Mouse (Mus musculus) cerebellum, postnatal 36 days (tissue): ENCODE results near the gene Cd55.
"Not testable (repeated sequence)": the region's sequence is repeated elsewhere in the genome, so short reads cannot be mapped to it uniquely, and the experiment has no call there.

Experiments
- DNase-seq, 2 experiments: peaks; one replicate each; pipeline ENCODE4 v3.0.0; 2021 to 2022; ENCODE audit warnings: mixed read lengths in 2 of 2

Gene Cd55

DNA sequence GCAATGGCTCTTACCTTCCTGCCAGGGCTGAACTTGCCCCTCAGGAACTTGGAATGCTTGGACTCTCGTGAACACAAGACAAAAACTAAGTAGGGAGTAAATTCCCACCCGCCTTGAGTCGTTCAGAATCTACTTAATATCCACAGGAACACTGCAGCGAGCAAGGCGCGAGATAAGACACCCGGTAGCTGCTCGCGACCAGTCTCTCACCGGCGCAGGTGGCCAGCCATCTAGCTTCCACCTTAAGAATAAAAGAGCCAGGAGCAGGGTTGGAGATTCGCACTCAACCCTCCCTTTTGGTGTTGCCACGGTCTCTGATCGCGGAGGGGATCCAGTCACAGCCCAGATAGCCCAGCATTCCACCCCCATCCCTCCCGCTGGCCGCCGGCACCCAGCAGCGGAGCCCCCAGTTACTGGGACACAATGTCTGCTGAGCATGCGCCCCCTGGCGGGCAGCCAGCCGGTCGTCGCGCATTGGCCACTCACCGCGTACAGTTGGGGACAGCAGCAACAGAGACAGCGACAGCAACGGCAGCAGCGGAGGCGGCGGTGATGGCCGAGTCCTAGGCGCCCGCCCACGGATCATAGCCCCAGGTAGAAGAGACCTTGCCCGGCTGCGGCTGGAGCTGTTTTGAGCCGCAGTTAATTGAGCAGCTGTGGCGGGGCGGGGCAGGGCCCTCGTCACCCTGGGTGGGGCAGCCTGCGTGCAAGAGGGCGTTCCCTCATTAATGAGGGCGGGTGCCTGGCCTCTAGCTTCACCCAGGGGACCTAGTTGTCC, at the start of gene Cd55:
Gene Cd55, minus strand, starts transcription at position 661 of the 778 bp plus-strand sequence.
- DNase-seq, result peak; percentile 75 to 80

DNA sequence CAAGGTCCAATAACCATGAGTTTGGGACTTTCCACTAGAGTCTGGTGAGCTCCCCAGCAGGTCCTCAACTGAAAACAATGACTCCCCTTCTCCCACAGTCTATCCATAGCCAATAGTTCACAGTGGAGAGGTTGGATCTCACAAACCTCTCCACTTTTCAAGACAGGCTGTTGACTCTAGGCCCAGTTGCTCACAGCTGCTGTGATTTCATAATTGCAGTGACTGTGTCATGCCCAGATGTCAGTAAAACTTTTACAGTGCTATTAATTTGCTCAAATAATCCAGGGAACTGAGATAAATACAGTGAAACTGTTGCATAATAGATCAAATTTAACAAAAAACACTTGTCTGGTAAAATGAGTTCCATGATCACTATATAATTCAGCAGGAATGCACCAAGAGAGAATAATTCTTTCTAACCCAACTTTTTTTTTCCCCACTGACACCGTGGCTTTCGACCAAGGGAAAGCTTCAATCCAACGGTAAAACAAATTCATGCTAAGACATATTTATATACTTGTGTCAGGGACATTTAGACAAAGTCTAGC, 49.4 kb upstream of the Cd55 start:
- no peak for DNase-seq

DNA sequence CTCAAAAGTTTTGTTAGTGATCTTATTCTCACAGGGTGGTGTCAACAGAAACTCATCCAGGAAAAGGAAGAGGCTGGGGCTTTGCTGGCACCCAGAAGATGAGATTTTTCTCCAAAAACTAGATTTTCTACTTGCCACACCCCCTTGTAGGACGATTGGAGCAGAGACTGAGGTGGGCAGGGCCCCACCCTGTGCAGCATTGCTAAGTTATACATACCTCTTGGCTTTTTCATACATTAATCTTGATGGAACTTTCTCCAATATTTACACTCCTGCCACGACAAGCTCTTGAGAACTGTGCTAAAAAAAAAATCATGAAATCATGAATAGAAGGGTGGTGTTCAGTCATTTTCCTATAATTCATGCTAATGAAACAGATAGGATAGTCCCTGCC, 46.4 kb upstream of the Cd55 start:
- no peak for DNase-seq

DNA sequence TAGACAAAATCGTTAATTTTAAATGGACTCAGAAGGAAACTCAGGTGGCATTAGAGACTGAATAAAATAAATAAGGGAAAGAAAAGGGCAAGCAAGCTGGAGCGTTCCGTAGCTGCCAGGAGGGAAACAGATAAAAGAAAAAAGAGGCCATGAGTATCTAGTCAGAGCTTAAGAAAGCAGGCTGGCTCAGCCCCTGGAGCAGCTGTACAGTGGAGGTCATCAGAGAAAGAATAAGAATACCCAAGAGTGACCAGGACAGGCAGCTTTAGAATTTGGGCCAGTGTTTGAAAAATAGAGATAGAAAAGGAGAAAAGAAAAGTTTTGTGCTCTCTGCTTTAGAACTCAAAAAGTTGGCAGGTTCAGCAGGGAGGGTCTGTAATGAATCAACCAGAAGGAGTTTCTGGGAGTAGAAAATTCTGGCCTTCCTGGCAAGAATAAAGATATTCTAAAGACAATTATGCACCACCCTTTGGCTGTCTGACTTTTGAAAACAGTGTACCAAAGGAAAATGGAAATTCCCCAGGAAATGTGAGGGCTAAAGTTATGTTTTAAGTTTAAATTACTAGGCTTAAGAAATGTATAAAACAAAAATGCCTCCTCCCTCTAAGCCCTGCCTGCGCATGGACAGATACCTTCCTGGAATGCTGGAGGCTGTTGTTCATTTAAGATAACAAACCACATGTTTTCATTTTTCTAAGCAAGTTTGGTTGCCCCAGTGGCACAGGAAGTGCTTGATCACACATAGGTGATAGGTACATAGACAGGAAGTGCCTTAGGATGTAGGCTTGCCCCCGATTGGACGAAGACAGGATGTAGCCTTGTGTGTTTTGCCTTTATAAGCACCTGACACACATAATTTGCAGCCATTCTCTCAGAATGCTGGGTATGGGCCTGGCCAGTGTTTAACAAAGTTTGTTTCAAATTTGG, 45.7 kb upstream of the Cd55 start:
- no peak for DNase-seq

DNA sequence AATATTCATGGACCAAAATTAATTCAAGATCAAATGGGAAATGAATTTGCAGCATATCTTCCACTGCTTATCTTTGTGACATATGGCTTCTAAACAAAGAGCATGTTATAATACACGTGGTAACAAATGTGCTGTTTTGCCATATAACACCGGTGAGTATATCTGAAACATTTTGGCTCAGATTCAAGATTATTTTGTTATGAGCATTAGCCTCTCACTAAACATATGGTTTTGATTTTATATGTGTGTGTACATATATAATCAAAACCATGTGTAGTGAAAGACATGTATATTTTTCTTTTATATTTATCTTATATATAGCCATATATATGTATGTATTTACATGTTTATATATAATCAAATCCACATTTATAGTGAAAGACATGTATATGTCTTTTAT, 44.9 kb upstream of the Cd55 start:
- no peak for DNase-seq

DNA sequence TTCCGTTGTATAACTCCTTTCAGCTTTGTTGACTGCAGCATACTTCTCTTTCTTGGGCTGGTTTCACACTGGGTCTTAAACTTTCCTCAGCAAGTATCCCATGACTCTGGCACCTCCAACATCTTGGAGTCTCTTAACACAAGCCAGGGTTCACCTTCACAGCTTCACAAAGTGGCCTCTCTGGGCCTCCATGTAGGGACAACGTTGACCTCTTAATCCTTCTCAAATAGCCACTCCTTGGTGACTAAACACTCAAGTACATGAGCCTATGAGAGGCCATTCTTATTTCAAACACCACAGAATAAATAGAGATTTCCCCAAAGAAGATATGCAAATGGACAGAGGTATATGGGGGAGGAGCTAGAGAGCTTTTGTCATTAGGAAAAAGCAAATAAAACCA, 37.4 kb upstream of the Cd55 start:
- no peak for DNase-seq

DNA sequence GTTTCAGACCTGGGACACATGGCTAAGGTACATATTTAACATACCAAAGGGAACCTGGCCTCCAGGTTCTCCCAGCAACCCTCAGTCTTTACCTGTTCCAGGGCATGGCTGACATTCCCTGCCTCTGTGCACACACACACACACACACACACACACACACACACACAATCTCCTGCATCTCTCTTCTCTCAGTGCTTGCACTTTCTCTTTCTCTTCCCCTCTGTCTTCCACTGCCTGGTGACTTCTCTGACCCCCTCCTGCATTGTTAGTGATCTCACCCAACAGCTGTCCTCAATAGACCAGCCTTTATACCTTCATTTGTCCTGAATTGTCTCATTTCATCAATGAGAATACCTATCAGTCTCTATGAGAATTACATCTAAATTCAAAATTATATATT, 35.8 kb upstream of the Cd55 start:
- DNase-seq, result no peak

DNA sequence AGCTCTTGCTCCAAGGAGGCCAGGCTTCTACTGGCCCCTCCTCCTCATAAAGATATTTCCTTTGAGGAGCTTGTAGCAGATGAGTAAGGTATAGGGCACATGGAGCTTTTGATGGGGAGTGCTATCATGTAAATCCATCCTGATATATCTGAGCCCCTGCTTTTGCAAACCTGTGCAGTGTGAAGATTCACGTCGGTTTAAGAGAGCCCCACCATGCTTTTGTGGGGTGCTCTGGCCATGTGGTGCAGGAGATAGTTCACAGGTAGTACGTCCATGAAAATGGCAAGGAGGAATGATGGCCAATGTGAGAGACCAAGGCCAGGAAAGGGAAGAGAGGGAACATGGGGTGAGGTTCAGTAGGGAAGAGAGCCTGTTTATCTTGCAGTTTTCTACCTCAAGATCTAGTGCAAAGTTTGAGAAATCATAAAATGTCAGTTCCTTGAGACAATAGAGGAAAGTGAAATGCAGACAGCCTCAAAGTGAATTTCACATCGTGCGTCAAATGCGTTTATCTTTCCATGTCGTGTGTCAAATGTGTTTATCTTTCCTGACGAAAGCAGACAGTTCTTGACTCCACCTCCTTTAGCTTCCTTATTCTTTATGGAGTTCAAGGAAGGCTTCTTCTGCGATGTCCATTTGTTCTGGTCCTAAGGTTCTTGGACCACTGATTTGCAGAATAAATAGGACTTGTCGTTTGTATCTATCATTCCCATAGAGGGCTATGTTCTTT, 24.4 kb upstream of the Cd55 start:
- no peak for DNase-seq

DNA sequence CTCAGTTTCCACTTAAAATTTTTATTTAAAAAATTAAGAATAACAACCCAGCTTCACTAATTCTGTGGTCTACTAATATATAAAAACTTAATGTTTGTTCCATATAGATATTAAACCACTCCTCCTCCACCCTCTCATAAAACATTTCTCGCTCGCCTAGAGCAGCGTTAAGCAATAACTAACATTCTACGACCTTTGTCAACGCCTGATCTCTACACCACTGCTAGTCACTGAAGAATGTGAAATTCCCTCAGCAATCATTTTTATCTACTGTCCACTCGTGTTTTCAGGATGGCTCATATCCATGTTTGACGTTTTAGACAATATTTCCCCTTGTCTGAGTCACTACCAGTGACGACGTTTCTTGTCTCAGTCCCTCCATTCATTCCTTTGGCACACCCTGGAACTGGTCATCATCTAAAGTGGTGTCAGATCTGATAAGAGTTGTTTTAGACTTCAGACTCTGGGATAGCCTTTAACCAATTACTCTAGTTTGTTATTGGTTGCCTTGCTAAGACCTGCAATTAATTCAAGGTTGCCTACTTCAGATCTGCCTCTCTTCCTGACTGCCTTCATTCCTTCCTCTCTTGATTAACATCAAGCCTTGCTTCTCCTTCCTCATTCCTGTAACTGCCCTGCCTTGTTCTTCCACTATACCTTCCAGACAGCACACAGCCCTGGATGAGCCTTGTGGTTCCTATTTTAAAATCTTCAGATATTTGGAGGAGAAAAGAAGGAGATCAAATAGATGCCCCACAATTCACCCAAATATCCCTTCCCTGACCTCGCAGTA, 23.5 kb upstream of the Cd55 start:
- no peak for DNase-seq

DNA sequence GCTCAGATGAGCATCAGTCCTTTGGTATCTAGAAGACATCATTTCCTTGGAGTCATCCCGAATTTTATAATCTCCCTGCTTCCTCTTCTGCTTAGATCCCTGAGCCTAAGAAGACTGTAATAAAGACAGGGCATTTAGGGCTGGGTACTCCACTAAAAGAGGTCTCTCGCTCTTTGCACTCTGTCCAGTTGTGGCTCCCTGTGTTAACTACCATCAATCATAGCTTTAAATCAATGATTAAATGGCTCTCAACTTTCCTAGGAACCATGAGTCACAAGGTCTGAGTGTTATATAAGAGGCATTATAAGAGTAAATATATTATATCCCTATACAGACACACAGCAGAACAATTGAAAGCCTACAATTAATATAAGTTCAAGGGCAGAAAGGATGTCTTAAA, 22.8 kb upstream of the Cd55 start:
- DNase-seq, result no peak

DNA sequence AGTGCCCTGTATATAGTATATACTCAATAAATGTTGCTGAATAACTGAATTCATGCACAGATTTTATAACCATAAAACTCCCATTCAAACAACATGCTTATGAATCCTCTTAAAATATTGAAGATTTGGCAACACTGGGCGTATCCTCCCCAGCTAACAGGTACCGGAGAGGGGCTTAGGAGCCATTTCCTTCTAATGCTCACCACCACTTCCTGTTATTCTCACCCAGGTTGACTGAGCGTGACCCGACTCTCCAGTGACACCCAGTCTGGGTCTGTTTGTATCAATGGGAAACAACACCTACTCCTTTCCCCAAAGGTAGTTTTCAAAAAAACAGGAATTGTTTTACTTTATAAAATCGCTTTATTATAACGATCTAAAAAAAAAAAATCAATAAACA, 12.4 kb upstream of the Cd55 start:
- DNase-seq, result no peak

DNA sequence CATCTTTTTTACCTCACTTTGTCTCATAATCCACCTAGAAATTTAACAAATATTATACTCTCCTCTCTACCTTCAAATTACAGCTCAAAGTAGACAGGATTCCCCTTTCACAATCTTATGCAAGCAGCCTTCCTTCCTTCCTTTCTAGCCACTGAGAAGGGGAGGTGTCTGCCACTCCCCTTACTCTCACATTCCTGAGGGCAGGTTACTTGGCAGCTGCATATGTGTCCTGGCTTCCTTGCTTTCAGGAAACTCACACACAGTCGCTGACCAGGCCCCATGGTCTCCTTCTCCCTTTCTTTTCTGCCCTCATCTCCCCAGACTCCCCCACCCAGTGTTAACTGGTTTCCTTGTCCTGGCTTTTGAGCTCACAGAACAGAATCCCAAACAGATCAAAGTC, 11.7 kb upstream of the Cd55 start:
- DNase-seq, result no peak

DNA sequence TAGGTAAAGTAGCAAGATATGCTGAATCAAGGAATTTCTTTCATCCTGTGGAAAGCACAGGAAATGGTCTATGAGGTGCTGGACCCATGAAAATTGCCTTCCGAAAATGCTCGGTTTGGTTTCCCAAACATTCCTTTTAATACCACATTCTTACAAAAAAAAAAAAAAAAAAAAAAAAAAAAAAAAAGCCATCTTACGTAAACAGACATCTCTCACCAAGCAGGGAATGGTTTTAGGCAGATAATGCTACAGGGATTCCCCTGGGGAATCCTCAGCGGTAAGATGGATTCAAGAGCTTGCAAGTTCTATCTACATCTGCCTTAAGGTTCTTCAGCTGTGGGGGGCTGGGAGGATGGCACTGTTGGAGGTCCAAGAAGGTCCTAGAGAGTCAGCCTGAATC, 7.5 kb upstream of the Cd55 start:
- no peak for DNase-seq

DNA sequence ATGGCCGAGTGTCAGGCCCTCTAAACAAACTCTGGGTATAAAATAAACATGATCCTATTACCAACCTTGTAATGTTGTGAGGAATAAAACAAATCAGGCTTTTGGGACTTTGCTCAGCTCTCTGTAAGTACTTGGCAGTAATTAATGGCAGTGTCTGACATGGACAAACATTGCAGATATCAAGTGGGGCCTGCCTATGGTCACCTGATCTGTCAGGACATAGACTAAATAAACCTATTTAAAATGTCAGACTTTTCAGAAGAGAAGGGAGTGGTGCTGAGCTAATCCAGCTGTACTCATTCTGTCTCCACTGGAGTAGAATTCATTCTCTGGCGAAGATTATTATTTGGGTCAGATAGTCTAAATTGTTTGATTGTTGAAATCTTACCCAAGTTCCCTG, 4.9 kb upstream of the Cd55 start:
- no peak for DNase-seq

DNA sequence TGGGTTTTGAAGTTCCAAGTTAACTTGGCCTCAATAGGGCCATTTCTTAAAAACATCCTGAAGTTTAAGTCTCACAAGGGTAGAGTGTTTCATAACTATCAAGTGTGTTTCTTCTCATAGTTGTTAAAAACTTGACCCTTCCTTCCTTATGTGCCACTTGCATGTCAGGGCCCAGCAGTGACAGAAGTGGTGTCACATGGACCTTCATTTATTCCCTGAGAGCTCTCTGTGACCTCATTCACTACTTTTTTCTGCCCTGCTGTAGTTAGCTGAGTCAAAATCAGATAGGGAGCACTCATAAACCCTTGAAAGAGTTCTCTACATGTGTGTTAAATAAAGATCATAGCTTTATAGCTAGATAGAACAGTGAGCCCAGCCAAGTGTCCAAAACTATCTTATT, 1.6 kb upstream of the Cd55 start:
- DNase-seq, result no peak

DNA sequence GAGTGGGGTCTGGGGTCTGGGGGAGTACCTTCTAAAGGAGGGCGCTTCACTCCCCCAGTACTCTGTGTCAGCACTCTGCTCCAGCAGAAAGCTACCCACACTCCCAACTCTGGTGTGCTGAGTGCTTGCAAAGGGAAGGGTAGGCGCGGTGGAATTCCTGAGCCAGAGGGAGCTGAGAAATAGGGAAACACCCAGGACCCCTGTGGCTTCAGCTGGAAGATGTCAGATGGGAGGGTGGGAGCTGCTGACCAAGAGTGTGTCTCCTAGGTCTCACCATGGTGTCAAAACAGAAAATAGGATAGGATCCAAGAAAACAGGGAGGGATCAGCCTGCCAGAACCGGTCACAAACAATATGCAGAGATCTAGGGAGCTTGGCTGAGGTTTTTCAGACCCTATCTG, 323 bp upstream of the Cd55 start:
- DNase-seq, result peak; percentile 6 to 15

DNA sequence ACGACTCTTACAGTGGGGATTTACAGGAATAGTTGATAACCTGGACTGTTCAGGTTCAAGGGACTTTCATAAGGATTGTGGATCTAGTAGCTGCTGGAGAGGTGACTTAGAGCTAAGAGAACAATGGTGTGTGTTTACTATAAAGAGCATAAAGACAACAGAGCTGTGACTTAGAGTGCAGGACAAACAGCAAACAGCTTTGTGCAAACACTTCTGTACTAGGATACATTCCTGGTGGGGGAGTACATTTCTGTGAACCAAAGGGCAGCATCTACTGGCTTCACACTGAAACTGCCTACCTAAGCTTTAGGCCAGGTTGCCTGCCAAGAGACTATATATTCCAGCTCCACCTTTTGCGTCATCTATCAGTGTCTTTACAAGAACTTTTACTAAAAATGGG, 7.4 kb downstream of the Cd55 start:
- no peak for DNase-seq

DNA sequence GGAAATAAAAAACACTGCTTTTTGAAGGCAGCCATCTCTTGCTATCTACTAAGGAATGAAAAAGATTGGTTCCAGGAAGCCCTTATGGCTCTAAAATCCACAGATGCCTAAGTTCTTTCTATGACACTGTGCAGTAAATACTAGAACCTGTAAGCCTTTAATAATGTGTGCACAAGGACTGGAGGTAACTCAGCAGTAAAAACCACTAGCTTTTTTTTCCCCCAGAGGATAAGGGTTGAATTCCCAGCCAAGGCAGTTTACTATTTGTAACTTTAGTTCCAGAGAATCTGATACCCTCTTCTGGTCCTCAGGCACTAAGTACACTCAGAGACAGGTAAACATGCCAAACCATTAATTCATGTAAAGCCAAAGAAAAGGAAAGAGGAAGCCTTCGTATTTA, 19.6 kb downstream of the Cd55 start:
- DNase-seq, result not testable (repeated sequence)

DNA sequence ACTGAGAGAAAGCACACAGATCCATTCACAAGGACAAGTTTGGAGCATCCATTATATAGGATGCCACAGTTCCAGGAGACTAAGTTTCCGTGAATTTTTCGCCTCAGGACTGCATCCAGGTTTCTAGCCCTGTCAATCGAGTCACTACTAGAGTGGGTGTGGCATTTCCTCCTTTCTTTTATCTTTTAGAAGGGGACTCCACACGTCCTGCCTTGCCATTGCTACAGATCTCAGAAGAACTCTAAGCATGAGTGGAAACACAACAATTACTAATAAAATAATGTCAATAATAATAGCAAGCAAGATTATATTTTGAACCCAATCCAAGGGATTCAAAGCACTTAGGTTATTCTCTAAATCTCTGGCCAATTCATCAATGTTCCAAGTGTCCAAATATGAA, 31.6 kb downstream of the Cd55 start:
- DNase-seq, result no peak

DNA sequence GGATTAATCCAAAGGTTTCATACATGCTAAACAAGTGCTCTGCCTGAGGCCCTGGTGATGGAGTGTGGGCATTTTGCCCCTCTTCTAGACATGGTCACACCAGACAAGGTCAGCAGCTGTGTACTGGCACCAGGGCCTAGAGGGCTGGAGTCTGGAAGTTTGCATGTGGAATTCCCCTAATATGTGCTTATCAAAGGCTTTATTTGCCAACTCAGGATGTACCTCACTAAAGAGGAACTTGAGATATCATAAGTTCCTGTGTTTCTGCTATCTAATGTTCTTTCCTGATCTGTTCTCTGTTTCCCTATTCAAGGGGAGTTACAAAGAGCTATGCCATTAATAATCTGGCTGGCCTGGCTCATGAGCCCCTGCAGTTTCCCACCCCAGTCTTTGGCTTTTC, 33.9 kb downstream of the Cd55 start:
- not testable (repeated sequence) for DNase-seq

DNA sequence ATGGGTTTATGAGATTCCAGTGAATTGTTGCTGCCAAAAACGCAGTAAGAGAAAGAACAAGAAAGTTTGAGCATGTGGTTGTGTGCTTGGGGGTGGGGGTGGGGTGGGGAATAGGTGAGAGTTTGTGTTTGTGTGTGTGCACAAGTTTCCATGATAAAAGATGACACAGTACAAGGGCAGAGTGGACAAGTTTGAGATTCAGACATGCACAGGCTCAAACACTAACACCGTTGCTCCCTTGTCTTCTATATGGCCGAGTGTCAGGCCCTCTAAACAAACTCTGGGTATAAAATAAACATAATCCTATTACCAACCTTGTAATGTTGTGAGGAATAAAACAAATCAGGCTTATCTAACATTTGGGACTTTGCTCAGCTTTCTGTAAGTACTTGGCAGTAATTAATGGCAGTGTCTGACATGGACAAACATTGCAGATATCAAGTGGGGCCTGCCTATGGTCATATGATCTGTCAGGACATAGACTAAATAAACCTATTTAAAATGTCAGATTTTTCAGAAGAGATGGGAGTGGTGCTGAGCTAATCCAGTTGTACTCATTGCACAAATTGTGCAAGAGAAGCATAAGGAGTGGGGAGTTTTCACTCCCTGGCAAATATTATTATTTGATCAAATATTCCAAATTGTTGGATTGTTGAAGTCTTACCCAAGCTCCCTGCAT, 35.2 kb downstream of the Cd55 start:
- DNase-seq, result not testable (repeated sequence)

DNA sequence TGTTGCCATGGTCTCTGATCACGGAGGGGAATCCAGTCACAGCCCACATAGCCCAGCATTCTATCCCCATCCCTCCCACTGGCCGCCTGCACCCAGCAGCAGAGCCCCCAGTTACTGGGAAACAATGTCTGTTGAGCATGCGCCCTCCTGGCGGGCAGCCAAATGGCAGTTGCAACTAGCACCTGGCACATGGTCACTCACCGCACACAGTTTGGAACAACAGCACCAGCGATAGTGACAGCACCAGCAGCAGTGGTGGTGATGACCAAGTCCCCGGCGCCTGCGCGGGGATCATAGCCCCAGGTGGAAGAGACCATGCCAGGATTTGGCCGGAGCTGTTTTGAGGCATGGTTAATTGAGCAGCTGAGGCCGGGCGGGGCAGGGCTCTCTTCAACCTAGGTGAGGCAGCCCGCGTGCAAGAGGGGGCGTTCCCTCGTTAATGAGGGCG, 39.9 kb downstream of the Cd55 start, which contains the start of gene Cd55b:
Gene Cd55b, minus strand, starts transcription at position 346 of the 448 bp plus-strand sequence.
- DNase-seq, result peak; percentile 28 to 47
